Mouse (Mus musculus) NIH3T3 (cell line): Measurements from ENCODE around the gene Flywch2.
A peak's percentile ranks its signal among the peaks of the same experiment; 100 is the strongest.
"Not testable (repeated sequence)": the region's sequence is repeated elsewhere in the genome, so short reads cannot be mapped to it uniquely, and the experiment has no call there.

ENCODE experiments used
- DNase-seq: peaks from one replicate; pipeline ENCODE4 v3.0.0-alpha.2; 2012; ENCODE audit warnings: low read depth

The Flywch2 gene

GRCm38 (mm10) chr17:23790269-23791078 is 4.6 kb upstream of the Flywch2 start, which contains the start of gene Srrm2:
Srrm2 (plus strand) TSS chr17:23790532.
- no peak for DNase-seq

GRCm38 (mm10) chr17:23789749-23790268 is 3.9 kb upstream of the Flywch2 start:
- DNase-seq: no peak

DNA sequence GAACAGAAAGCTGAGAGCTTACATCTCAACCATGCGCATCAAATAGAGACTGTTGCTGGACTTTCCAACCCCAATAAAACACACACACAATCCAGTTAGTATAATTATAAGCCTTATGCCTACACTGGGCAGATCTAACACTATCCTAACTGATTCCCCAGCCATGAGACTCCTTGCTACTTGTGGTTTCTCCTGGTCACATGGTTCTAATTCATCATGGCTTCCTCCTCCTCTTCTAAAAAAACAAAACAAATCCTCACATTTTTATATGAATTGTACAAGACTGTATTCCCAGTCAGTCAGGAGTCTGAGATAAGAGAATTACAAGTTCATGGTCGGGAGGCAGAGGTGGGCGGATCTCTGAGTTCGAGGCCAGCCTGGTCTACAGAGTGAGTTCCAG is 3.1 kb upstream of the Flywch2 start:
- DNase-seq: peak; percentile 49

- DNase-seq: no peak
Observed at GRCm38 (mm10) chr17:23786510-23786931, 640 bp upstream of the Flywch2 start.

DNA sequence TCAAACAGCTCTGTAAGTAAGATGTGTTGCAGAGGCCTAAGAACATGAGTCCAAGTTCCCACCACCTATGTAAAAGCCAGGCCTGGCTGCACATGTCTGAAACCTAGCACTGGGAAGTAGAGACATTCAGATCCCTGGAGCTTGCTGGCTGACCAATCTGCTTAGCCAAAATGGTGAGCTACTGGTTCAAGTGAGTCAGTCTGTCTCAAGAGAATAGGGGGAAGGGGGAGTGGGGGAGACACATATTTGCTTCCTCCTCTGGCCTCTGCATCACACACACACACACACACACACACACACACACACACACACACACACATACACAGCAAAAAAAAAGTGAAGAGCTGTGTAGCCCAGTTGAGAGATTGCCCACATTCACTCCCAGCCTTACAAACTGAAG is 2.5 kb downstream of the Flywch2 start:
- DNase-seq: peak; percentile 76

DNA sequence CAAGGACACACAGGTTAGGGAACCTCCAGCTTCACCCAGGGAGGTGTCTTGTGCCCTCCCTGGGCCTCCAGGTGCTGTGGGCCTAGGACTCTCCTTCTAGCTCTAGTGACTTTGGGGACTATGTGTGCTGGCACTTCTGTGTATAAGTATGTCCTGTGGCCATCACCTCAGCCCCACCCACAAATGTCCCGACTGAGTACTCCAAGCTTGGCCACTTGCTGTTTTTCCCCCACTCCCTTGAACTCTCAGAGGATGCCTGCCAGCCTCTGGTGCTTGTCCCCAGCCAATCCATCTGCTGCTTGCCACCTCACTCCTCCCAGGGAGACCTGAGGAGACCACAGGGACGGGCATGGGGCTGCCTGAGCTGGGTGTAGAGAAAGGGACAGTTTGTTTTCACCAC is 7.4 kb downstream of the Flywch2 start:
- no peak for DNase-seq

DNA sequence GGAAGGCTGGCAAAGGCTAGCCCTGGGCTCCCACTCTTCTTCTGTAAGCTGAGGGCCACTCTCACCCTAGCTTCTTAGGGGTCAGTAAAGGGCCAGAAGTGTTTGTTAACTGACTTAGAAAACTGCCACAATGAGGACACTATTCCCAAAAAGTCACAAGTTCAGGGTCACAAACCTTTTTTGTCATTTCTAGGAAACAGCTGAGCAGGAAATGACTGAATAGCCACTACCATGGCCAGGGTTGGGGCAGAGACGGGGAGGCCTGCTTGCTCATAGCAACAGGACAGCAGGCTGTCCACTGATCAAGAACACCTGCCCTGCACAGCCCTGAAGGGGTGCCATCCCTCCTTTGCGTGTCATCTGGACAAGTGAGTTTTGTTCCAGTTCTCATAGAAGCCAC is 8.7 kb downstream of the Flywch2 start:
- DNase-seq: no peak

DNA sequence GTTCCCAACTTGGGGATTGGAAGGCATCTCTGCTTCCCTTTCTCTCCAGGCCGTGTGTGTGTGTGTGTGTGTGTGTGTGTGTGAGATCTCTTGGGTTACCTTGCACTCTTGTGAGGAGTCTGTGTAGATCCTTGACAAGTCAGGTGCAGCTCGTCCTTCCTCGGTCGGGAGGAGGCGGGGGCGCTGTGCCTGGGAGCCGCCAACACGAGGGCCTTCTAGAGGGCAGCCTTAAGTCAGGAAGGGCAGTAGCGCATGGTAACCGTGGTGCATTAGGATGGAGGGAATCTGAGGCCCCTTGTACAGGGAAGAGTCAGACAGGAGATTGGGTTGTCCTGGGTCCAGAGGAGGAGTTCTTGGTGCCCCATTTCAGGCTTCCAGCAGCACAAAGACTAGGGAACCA is 9.7 kb downstream of the Flywch2 start:
- DNase-seq: no peak

DNA sequence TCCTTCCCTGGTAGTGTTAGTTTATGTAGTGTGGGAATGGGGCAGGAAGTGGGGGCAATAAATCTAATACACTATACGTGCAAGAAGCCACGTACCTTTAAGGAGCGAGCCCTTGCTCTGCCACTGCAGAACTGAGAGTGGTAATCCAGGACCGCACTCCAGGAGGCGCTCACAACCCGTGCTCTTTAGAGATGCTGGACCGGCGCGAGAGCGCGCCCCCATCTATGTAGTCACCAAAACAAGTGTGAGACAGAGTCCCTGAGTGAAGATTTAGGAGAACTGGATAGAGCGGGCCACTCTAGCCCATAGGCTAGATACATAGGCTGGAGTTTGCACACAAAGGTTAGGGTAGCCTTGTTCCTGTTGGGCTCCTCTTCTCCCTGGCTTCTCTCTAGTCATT is 11.8 kb downstream of the Flywch2 start:
- DNase-seq: peak; percentile 88

GRCm38 (mm10) chr17:23773676-23774075 is 12.2 kb downstream of the Flywch2 start:
- no peak for DNase-seq

GRCm38 (mm10) chr17:23772219-23772556 is 13.7 kb downstream of the Flywch2 start:
- not testable (repeated sequence) for DNase-seq

GRCm38 (mm10) chr17:23771284-23772218 is 14.3 kb downstream of the Flywch2 start, which contains the start of gene Flywch1:
Flywch1 (minus strand) TSS chr17:23771602.
- DNase-seq: peak; percentile 99

DNA sequence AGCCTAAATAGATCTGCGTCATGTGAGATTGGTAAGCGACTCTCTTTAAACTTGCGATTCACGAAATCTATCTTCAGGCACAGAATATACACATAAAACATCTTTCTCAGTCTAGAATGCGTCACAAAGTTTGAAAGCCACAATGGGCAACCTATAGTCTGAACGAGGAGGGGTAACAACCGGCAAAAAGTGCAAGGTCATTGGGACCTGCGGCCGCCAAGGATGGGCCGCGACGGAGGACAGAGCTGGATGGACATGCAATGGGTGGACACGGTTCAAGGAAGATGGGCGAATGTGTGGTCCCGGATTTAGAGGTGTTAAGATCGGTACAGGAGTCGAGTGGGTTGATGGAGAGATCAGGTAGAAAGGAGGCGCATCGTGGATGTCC is 15.0 kb downstream of the Flywch2 start:
- DNase-seq: peak; percentile 52

GRCm38 (mm10) chr17:23770493-23770892 is 15.4 kb downstream of the Flywch2 start:
- peak; percentile 14 for DNase-seq

DNA sequence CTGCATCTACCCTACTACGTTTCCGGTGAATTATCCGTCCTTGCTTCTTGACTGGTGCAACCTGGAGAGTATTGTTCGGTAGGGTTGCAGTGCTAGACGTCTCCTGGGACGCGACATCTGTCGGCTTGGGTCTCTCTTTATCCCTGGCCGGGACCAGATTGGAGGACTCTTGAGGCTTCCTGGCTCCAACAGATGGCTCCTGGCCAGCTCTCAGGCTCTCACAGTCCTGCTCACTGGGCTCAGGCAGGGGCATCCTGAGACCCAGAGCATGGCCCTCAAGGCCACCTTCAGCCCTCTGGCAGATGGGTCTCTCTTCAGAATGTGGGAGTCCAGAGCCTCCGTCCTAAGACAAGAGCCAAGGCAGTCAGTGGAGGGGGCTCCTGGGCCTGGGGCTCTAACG is 22.9 kb downstream of the Flywch2 start:
- no peak for DNase-seq

DNA sequence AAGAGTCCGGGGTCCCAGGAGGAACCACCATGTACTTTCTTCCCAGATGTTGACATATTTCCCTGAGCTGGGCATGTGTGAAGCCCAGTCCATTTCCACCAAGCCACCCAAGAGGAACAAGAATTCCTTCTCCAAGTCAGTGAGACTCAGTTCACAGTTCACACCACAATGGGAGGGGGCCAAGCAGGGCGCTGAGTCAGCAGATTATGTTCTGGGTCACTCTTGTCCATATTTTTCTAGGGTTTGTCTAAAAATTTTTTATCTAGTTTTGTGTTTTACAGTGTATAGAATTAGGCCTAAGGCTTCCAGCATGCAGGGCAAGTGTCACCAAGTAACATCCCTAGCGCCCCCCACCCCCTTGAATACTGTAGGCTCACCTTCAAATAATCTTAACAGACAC is 24.7 kb downstream of the Flywch2 start:
- no peak for DNase-seq

DNA sequence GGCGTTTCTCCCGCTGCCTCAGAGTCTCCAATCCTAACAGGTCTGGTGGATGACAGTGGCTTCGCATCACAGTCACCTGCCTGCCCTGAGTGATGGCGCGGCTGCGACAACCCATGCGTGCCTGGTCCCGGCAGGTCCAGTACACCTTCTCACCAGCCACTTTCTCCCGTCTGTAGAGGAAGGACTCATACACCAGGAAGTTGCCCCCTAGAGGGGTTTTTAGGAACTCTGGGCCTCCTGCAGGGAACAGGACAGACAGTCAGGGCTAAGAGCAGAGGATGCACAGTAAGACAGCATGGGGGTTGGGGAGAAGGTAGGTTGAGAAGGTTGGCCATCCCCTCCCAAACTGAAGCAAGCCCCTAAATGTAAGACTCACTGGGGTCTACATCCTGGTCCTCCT is 25.6 kb downstream of the Flywch2 start:
- DNase-seq: no peak

DNA sequence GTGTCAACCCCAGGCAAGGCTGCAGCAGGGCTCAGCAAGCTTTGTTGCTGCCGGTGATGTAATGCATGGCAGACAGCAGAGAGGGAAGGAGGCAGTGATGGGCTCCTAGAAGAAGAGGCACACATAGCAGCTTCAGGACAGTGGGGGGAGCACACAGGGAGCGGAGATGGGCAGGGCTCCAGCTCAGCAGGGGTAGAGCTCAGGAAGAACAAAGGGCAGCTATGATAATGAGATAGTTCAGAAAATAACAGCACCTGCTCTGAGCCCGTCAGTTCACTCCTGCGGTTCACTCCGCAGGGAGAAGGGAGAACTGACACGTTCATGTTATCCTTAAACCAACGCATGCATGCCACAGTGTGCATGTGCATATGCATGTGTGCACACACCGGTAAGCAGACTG is 27.1 kb downstream of the Flywch2 start:
- no peak for DNase-seq

GRCm38 (mm10) chr17:23757581-23757980 is 28.3 kb downstream of the Flywch2 start:
- no peak for DNase-seq

- no peak for DNase-seq
Observed at GRCm38 (mm10) chr17:23755689-23756088, 30.2 kb downstream of the Flywch2 start.

DNA sequence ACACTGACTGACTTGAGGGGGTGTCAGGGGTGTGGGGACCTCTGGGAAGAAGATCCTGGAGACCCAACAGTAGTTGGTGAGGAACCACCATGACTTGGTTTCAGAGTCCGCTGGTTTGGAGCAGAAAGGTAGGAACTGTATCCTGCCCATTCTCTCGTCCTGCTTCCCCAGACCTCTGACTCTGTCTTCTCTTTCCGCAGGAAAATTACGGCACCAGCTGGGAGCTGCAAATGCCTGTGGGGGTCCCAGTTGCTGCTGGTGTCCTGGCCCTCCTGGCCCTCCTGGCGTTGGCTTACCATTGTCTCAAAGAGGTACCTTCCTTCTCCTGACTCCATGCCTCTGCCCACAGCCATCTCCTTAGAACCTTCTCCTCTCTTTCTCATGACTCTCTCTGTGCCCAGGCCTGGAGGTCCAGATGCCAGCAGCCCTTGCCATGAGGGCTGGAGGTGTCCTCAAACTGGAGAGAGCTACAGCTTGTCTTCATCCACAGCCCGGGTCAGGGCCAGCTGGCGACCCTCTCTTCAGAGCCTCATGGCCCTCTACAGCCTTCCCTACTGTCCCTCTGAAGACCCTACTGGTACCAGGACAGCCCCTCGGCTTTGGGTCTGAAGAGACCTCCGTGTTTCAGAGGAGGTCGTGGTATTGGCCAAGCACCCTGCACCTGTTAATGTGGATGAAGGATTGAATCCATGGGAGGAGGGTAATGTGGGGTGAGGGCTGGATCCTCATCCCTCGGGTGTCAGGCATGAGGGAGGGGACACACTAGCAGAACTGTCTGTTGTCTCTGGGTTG is 36.3 kb downstream of the Flywch2 start:
- DNase-seq: no peak
